Mouse (Mus musculus) right cerebral cortex, postnatal 25 days (tissue): Measurements from ENCODE around the gene Klf11.
A peak's percentile ranks its signal among the peaks of the same experiment; 100 is the strongest.
"Not testable (repeated sequence)": the region's sequence is repeated elsewhere in the genome, so short reads cannot be mapped to it uniquely, and the experiment has no call there.

Source experiments
- DNase-seq: peaks from one replicate; pipeline ENCODE4 v3.0.0; 2022

The Klf11 gene

GRCm38 (mm10) chr12:24654065-24654862 lies 3.2 kb downstream of the Klf11 start:
- no peak for DNase-seq

- DNase-seq = no peak
Observed at GRCm38 (mm10) chr12:24656436-24656835, 5.4 kb downstream of the Klf11 start.

GRCm38 (mm10) chr12:24658998-24659397 lies 7.9 kb downstream of the Klf11 start:
- DNase-seq = no peak

- no peak for DNase-seq
Observed at GRCm38 (mm10) chr12:24659923-24660322, 8.8 kb downstream of the Klf11 start.

- DNase-seq = no peak
Observed at GRCm38 (mm10) chr12:24661100-24661499, 10.0 kb downstream of the Klf11 start.

GRCm38 (mm10) chr12:24662131-24662530 lies 11.1 kb downstream of the Klf11 start:
- DNase-seq = no peak

GRCm38 (mm10) chr12:24680096-24680491 lies 29.0 kb downstream of the Klf11 start:
- peak; percentile 55 for DNase-seq

GRCm38 (mm10) chr12:24680492-24681285 lies 29.6 kb downstream of the Klf11 start:
- DNase-seq = peak; percentile 35

GRCm38 (mm10) chr12:24681286-24682023 lies 30.4 kb downstream of the Klf11 start, which contains the start of gene Cys1:
Gene Cys1, minus strand, starts transcription at chr12:24681813.
- DNase-seq = no peak

GRCm38 (mm10) chr12:24682563-24682962 lies 31.5 kb downstream of the Klf11 start:
- peak; percentile 42 for DNase-seq

GRCm38 (mm10) chr12:24683461-24683860 lies 32.4 kb downstream of the Klf11 start:
- DNase-seq = no peak

- DNase-seq = no peak
Observed at GRCm38 (mm10) chr12:24686038-24686695, 35.1 kb downstream of the Klf11 start.

GRCm38 (mm10) chr12:24686696-24687346 lies 35.7 kb downstream of the Klf11 start:
- no peak for DNase-seq

GRCm38 (mm10) chr12:24690351-24690750 lies 39.3 kb downstream of the Klf11 start:
- DNase-seq = no peak

- peak; percentile 81 for DNase-seq
Observed at GRCm38 (mm10) chr12:24696500-24697483, 45.7 kb downstream of the Klf11 start.

GRCm38 (mm10) chr12:24697484-24698204 lies 46.6 kb downstream of the Klf11 start:
- DNase-seq = no peak

GRCm38 (mm10) chr12:24698514-24698913 lies 47.4 kb downstream of the Klf11 start:
- no peak for DNase-seq

GRCm38 (mm10) chr12:24699578-24699977 lies 48.5 kb downstream of the Klf11 start:
- DNase-seq = no peak

- not testable (repeated sequence) for DNase-seq
Observed at GRCm38 (mm10) chr12:24701621-24702020, 50.5 kb downstream of the Klf11 start.

- no peak for DNase-seq
Observed at GRCm38 (mm10) chr12:24703013-24703412, 51.9 kb downstream of the Klf11 start.
